Mouse (Mus musculus): ENCODE data around the gene Acadvl.

DNA sequence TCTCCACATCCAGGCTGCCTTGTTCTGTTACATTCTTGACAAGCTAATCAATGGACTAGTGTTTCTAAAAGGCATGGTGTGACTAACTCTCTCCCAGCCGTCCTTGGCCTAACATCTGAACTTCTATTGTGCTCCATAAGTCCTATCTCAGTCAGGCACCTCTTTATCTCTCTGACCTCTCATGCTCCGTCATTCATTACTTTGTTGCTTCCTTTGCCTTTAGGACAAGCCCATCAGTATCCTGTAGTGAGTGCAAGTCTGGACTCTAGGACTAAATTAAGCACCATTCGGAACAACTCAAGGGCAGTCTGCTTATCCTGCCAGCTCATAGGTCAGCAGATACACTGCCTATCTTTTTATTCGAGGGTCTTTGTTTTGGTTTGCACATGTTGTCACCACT is 38.9 kb downstream of the Acadvl start:
- TF ChIP-seq CTCF (conservative IDR thresholded peaks at IDR 0.05; ENCODE audit: low read length), result no peak
- no peak for TF ChIP-seq NANOG (IDR thresholded peaks at IDR 0.05; ENCODE audit: borderline replicate concordance, low read length)
- TF ChIP-seq POU5F1 (IDR thresholded peaks at IDR 0.05; ENCODE audit: borderline replicate concordance, low read length), result no peak
